Mouse (Mus musculus) neural tube, embryonic 14.5 days (tissue): ENCODE data around the gene Pde4dip. TPM values are rescaled to one million over a fixed set of nuclear protein-coding genes. Genes with fewer than 3 reads are reported as not detected.

Experiments
- ATAC-seq: fragments of 200-750 bp; cut with Nextera tagmentation; 2 replicates; pipeline ENCODE4 v1.8.0; 2017; ENCODE audit warnings: low read depth, mild to moderate bottlenecking, moderate TSS enrichment, moderate library complexity
- H3K27ac ChIP-seq: fragments of 300-500 bp; sonication (generic); 2 replicates; pipeline ENCODE4 v1.5.1; 2014; ENCODE audit warnings: low read depth, mild to moderate bottlenecking, control low read depth, low read length, moderate library complexity, mixed read lengths
- H3K27me3 ChIP-seq: fragments of 300-500 bp; sonication (generic); 2 replicates; pipeline ENCODE4 v1.6.1; 2014; ENCODE audit warnings: low read length; ENCODE audit not compliant: control insufficient read depth, insufficient read depth
- H3K36me3 ChIP-seq: fragments of 300-500 bp; sonication (generic); 2 replicates; pipeline ENCODE4 v1.6.1; 2014; ENCODE audit warnings: low read length, mixed read lengths; ENCODE audit not compliant: control insufficient read depth, insufficient read depth
- H3K4me1 ChIP-seq: fragments of 300-500 bp; sonication (generic); 2 replicates; pipeline ENCODE4 v1.6.1; 2014; ENCODE audit warnings: low read length; ENCODE audit not compliant: control insufficient read depth, insufficient read depth
- H3K4me2 ChIP-seq: fragments of 300-500 bp; sonication (generic); 2 replicates; pipeline ENCODE4 v1.6.1; 2014; ENCODE audit warnings: mild to moderate bottlenecking, low read depth, low read length, control low read depth
- H3K4me3 ChIP-seq: fragments of 300-500 bp; sonication (generic); 2 replicates; pipeline ENCODE4 v1.5.1; 2014; ENCODE audit warnings: low read depth, low read length, control low read depth, mixed read lengths
- H3K9ac ChIP-seq: fragments of 300-500 bp; sonication (generic); replicated peaks from 2 replicates; pipeline ENCODE4 v1.6.1; 2014; ENCODE audit warnings: low read depth, mild to moderate bottlenecking, control low read depth, low read length, mixed read lengths
- H3K9me3 ChIP-seq: fragments of 300-500 bp; sonication (generic); 2 replicates; pipeline ENCODE4 v1.6.1; 2016; ENCODE audit warnings: low read length; ENCODE audit not compliant: control insufficient read depth
- WGBS: fragments of 180-500 bp; shearing (Covaris S2); extraction: QIAGEN DNeasy Blood & Tissue Kit; methylation state at CpG from one replicate; pipeline ENCODE4 v1.1.7; 2014; 5-methylcytosine and 5-hydroxymethylcytosine counted together
- polyA plus RNA-seq: library from polyadenylated mRNA; unstranded; fragments of >200 nt; fragmentation: Nextera tagmentation; extraction: Ambion mirVana; gene quantifications from 2 replicates; pipeline ENCODE4 v1.2.1, GENCODE M21; 2014

The Pde4dip gene
- polyA plus RNA-seq, 1 experiment from 2014 or later = 75.8 TPM

DNA sequence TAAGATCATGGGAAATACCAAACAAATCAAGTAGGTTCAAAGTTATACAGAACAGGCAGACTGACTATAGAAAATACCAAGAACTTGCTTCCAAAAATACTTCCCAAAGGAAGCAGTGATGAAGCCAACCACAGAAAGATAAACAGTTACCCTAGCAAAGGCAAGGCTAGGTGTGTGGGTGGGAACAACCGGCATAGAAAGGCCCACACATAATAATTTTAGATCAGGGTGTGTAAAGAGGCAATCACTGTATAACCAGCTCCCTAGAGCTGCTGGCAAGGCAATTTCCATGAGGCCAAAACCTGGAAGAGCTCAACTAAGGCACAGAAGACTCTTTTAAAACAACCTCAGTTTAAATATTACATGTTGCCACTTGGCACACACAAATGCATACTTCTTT is 29.1 kb downstream of the Pde4dip start:
- H3K27me3 ChIP-seq = no peaks in the 10 kb centered on the region
- no peaks in the 10 kb centered on the region for H3K36me3 ChIP-seq
- no peak overlapping the region for H3K9ac ChIP-seq
- no peak overlapping the region for H3K4me2 ChIP-seq
- no peaks in the 10 kb centered on the region for H3K4me1 ChIP-seq
- H3K27ac ChIP-seq = no peak overlapping the region
- 86% methylated on average over 1 of the region's 1 CpGs for WGBS
- ATAC-seq = no peak
- H3K9me3 ChIP-seq = no peaks in the 10 kb centered on the region
- H3K4me3 ChIP-seq = no peak overlapping the region

DNA sequence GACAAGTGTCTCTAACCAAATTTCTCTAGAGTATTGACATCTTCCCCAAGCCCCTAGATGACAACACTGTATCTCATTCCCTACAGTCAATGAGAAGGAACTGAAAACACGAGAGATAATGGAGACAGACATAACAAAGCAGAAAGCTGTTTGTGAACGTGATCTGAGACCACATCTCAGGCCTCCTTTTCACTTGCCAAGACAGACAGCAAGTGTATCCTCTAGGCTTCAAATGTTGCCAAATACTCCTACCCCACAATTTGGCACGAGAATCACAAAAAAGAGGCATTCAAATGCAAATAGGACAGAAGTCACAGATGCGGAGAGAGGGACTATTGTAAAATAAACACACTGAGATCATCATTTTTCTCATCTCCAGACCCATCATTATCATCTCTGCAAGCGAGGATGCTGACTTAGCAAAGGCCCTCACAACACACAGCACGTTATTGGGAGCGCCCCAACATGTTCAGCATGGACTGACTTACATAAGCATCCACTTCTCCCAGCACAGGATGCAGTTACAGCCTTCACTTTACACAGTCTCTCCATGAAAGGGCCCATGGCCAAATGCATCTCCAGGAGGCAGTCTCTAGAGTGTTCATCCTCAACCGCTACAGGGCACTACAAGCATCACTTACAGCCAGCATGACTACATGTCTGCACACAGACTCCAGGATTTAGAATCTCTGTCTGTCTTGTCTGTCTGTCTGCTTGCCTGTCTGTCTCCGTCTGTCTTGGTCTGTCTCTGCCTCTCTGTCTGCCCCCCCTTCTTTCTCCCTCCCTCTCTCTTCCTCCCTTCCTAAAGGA is 33.7 kb downstream of the Pde4dip start:
- H3K36me3 ChIP-seq = no peaks in the 10 kb centered on the region
- no peaks in the 10 kb centered on the region for H3K27me3 ChIP-seq
- H3K9me3 ChIP-seq = no peaks in the 10 kb centered on the region
- H3K4me2 ChIP-seq = no peak overlapping the region
- H3K9ac ChIP-seq = no peak overlapping the region
- WGBS = 62% methylated on average over 9 of the region's 9 CpGs
- no peaks in the 10 kb centered on the region for H3K4me1 ChIP-seq
- H3K27ac ChIP-seq = 0 out of 2 replicates have a peak overlapping the region, but pooled peaks have one; percentile 18
- no peak overlapping the region for H3K4me3 ChIP-seq
- ATAC-seq = no peak

DNA sequence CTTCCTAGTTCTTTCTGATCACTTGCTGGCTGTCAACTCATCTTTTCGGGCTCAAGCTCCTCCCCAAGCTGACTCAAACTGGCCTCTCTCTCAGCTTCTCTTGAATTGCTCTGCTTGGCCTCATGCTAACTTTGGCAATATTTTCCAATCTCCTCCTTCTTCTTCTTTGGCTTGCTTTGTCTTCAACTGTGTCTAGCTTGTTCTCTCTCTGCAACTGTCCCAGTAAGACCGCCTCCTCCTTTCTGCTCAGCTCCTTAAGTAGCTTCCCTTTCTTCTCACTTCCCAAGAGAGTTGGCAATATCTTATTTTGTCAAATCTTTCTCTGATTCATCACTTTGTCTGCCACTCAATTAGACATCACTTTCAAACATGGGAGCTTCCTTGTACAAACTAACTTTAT is 36.7 kb downstream of the Pde4dip start:
- Histone ChIP-seq H3K9me3 (no peaks in the 10 kb centered on the region), H3K9ac (no peak overlapping the region), H3K4me3 (no peak overlapping the region), H3K27ac (no peak overlapping the region), H3K27me3 (no peaks in the 10 kb centered on the region), H3K4me2 (no peak overlapping the region), H3K4me1 (no peaks in the 10 kb centered on the region), H3K36me3 (no peaks in the 10 kb centered on the region)
- WGBS = 98% methylated on average over 2 of the region's 2 CpGs
- no peak for ATAC-seq

DNA sequence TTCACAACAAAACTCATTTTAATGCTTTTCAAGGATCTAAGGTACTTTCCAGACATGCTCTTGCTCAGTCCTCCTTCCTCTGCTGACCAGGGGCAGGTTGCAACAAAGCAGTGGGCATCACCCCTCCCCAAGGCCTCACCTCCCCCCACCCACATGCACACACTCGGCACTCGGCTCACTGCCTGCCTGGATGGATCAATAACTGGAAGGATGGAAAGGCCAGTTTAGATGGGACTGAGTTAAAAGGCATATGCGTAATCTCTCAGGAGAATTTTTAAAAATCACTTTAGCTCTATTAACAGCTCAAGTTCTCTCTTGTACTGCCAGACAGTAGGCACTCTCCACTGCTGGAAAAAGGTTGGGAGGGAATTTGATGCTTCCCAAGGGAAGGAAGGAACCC is 40.9 kb downstream of the Pde4dip start:
- Histone ChIP-seq H3K9ac (no peak overlapping the region), H3K27me3 (no peaks in the 10 kb centered on the region), H3K9me3 (no peaks in the 10 kb centered on the region), H3K4me1 (no peaks in the 10 kb centered on the region), H3K4me2 (no peak overlapping the region), H3K36me3 (no peaks in the 10 kb centered on the region), H3K27ac (no peak overlapping the region), H3K4me3 (no peak overlapping the region)
- ATAC-seq = peak; percentile 38; the same call in 1 of the 2 replicates
- WGBS = 58% methylated on average over 3 of the region's 3 CpGs

DNA sequence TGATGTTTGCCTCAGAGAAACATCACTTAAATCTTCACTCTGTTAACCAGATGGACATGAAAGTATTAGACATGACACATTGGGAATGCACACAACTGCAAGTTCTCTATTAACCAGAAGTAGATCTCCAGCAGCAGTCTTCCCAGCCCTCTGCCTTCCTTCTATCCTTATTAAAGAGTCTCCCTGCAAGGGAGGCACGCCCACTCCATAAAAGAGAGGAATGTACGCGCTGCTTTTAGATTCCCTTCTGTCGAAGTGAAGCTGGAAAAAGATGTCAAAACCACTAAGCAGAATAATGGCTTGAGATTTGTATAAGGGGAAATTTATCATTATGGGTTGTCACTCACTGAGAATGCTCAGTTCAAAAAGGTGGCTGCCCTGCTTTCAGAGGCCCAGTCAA is 42.1 kb downstream of the Pde4dip start:
- Histone ChIP-seq H3K27ac (no peak overlapping the region; the same call in 1 of the 2 replicates), H3K4me1 (no peaks in the 10 kb centered on the region), H3K27me3 (no peaks in the 10 kb centered on the region), H3K9ac (no peak overlapping the region), H3K4me3 (no peak overlapping the region), H3K36me3 (no peaks in the 10 kb centered on the region), H3K9me3 (no peaks in the 10 kb centered on the region), H3K4me2 (no peak overlapping the region)
- 38% methylated on average over 4 of the region's 4 CpGs for WGBS
- no peak for ATAC-seq

DNA sequence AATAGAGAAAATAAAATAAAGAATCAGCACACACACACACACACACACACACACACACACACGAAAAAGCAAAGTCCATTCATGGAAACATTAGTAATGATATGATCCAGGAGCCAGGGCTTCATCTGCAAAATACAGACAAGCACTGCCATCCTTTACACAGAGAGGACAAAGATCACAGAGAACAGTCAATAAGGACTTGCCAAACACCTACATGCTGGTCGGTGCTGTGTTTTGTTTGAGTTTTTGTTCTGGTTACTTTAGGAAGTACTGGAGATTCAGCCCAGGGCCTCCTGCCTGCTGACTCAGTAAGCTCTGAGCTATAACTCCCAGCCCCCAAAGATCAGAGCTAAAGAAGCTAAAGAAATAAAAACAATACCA is 43.7 kb downstream of the Pde4dip start:
- no peak for ATAC-seq
- Histone ChIP-seq H3K27me3 (no peaks in the 10 kb centered on the region), H3K36me3 (no peaks in the 10 kb centered on the region), H3K4me2 (no peak overlapping the region), H3K4me1 (no peaks in the 10 kb centered on the region), H3K9ac (no peak overlapping the region), H3K27ac (no peak overlapping the region), H3K4me3 (no peak overlapping the region), H3K9me3 (no peaks in the 10 kb centered on the region)
- 79% methylated on average over 2 of the region's 2 CpGs for WGBS

DNA sequence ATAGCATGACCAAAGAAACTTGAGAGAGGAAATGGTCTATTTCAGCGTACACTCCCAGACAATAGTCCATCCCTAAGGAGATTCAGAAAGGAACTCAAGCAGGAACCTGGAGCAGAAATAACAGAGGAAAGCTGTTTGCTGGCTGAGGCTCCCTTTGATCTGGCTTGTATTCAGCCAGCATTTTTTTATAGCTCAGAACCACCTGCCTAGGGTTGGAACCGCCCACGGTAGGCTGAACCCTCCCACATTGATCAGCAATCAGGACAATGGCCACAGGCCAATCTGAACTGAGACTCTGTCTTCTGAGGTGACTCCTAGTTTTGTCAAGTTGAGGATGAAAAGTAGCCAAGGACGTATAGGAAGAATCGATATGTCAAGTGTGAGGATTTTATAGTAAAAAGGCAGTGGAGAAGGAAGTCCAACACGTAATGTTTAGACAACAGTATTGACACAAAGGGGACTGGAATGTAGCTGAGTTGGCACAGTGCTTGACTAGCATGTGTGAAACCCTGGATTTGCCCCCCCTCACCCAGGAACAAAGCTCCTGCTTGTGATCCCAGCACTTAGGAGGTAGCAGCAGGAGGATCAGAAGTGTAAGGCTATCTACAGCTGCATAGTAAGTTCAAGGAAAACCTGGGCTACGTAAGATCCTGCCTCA is 44.2 kb downstream of the Pde4dip start:
- H3K27ac ChIP-seq = no peak overlapping the region
- H3K4me2 ChIP-seq = no peak overlapping the region
- no peak overlapping the region for H3K4me3 ChIP-seq
- no peak for ATAC-seq
- H3K36me3 ChIP-seq = no peaks in the 10 kb centered on the region
- 93% methylated on average over 7 of the region's 7 CpGs for WGBS
- H3K4me1 ChIP-seq = no peaks in the 10 kb centered on the region
- H3K27me3 ChIP-seq = no peaks in the 10 kb centered on the region
- H3K9me3 ChIP-seq = no peaks in the 10 kb centered on the region
- H3K9ac ChIP-seq = no peak overlapping the region

DNA sequence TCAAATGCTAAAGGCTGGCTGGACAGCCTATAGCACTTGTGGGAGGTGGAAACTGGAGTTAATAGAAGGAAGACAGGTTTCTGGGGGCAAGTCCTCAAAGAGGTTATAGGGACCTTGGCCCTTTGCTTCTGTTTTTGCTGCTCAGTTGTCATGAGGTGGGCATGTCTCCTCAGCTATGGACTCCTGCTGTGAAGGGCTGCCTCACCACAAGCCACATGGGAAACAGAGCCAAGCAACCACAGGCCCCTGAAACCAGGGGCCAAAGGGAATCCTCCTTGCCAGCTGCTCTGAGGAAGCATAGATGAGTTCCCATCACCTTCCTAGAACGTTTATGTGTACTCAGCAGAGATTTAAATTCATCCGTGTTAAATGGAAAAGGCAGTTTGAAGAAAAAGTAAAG is 45.9 kb downstream of the Pde4dip start:
- Histone ChIP-seq H3K4me3 (no peak overlapping the region), H3K4me2 (no peak overlapping the region), H3K9me3 (no peaks in the 10 kb centered on the region), H3K9ac (no peak overlapping the region), H3K4me1 (no peaks in the 10 kb centered on the region), H3K36me3 (no peaks in the 10 kb centered on the region), H3K27me3 (no peaks in the 10 kb centered on the region), H3K27ac (no peak overlapping the region)
- WGBS = 67% methylated on average over 2 of the region's 2 CpGs
- no peak for ATAC-seq

DNA sequence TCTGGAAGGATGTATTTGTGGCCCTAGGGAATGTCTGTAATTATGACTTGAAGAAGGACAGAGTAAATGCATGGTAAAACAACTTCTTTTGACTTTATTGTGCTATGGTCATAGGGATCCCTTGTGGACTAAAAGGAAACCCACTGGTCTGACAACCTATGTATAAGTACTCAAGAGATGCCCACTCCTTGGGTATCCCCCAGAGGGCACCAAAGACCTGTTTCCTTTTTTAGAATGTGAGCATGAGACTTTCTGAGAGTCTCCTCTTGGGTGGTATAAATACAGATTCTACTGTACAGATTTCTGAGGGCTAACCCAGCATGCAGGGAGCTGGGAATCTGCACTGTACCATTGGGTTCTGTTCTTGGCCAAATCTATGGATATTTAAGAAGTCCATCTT is 48.1 kb downstream of the Pde4dip start:
- no peak overlapping the region for H3K4me3 ChIP-seq
- no peak overlapping the region for H3K9ac ChIP-seq
- ATAC-seq = no peak
- H3K4me1 ChIP-seq = no peaks in the 10 kb centered on the region
- no peak overlapping the region for H3K27ac ChIP-seq
- no peak overlapping the region for H3K4me2 ChIP-seq
- H3K9me3 ChIP-seq = no peaks in the 10 kb centered on the region
- no peaks in the 10 kb centered on the region for H3K36me3 ChIP-seq
- no peaks in the 10 kb centered on the region for H3K27me3 ChIP-seq
